Mouse (Mus musculus) neural tube, embryonic 11.5 days (tissue): ENCODE data around the gene Cd300lg. TPM values are rescaled to one million over a fixed set of nuclear protein-coding genes. Genes with fewer than 3 reads are reported as not detected.
A peak's percentile ranks its signal among the peaks of the same experiment; 100 is the strongest.

Experiments
- ATAC-seq: fragments of 200-750 bp; cut with Nextera tagmentation; 2 replicates; pipeline ENCODE4 v1.8.0; 2017; ENCODE audit warnings: moderate number of reproducible peaks, mild to moderate bottlenecking, moderate TSS enrichment, moderate library complexity; ENCODE audit not compliant: insufficient read depth, low FRiP score, low TSS enrichment
- DNase-seq: peaks from one replicate; pipeline ENCODE4 v3.0.0-alpha.2; 2015; ENCODE audit warnings: low spot score
- H3K27ac ChIP-seq: fragments of 300-500 bp; sonication (generic); 2 replicates; pipeline ENCODE4 v1.5.1; 2014; ENCODE audit warnings: low read depth, mild to moderate bottlenecking, low read length
- H3K27me3 ChIP-seq: fragments of 300-500 bp; sonication (generic); 2 replicates; pipeline ENCODE4 v1.6.1; 2014; ENCODE audit warnings: mild to moderate bottlenecking, low read length, mixed read lengths; ENCODE audit not compliant: control insufficient read depth, insufficient read depth
- H3K36me3 ChIP-seq: fragments of 300-500 bp; sonication (generic); 2 replicates; pipeline ENCODE4 v1.6.1; 2014; ENCODE audit warnings: mild to moderate bottlenecking, low read length, moderate library complexity, mixed read lengths; ENCODE audit not compliant: control insufficient read depth, insufficient read depth
- H3K4me1 ChIP-seq: fragments of 300-500 bp; sonication (generic); 2 replicates; pipeline ENCODE4 v1.6.1; 2014; ENCODE audit warnings: low read length, mixed read lengths; ENCODE audit not compliant: control insufficient read depth, insufficient read depth
- H3K4me2 ChIP-seq: fragments of 300-500 bp; sonication (generic); 2 replicates; pipeline ENCODE4 v1.6.1; 2014; ENCODE audit warnings: low read depth, mild to moderate bottlenecking, moderate library complexity
- H3K4me3 ChIP-seq: fragments of 300-500 bp; sonication (generic); 2 replicates; pipeline ENCODE4 v1.5.1; 2014; ENCODE audit warnings: low read depth, low read length
- H3K9ac ChIP-seq: fragments of 300-500 bp; sonication (generic); 2 replicates; pipeline ENCODE4 v1.6.1; 2014; ENCODE audit warnings: mild to moderate bottlenecking, low read length
- H3K9me3 ChIP-seq: fragments of 300-500 bp; sonication (generic); 2 replicates; pipeline ENCODE4 v1.6.1; 2016; ENCODE audit warnings: low read length; ENCODE audit not compliant: control insufficient read depth
- WGBS: fragments of 180-500 bp; shearing (Covaris S2); extraction: QIAGEN DNeasy Blood & Tissue Kit; methylation state at CpG from one replicate; pipeline ENCODE4 v1.1.7; 2014; 5-methylcytosine and 5-hydroxymethylcytosine counted together
- polyA plus RNA-seq: library from polyadenylated mRNA; unstranded; fragments of >200 nt; fragmentation: Nextera tagmentation; extraction: Ambion mirVana; gene quantifications from 2 replicates; pipeline ENCODE4 v1.2.1, GENCODE M21; 2014

Gene Cd300lg
- polyA plus RNA-seq, 1 experiment from 2014 or later, result 0.12 TPM

- Histone ChIP-seq H3K4me1 (no peaks in the 10 kb centered on the region), H3K9me3 (no peaks in the 10 kb centered on the region), H3K4me3 (no peak overlapping the region), H3K27ac (no peak overlapping the region), H3K4me2 (no peak overlapping the region), H3K9ac (no peak overlapping the region), H3K36me3 (no peaks in the 10 kb centered on the region), H3K27me3 (no peaks in the 10 kb centered on the region)
- ATAC-seq (no peak), DNase-seq (no peak)
- WGBS, result 42% methylated on average over 4 of the region's 4 CpGs
Observed at GRCm38 (mm10) chr11:102051954-102052353, 10.6 kb downstream of the Cd300lg start.

DNA sequence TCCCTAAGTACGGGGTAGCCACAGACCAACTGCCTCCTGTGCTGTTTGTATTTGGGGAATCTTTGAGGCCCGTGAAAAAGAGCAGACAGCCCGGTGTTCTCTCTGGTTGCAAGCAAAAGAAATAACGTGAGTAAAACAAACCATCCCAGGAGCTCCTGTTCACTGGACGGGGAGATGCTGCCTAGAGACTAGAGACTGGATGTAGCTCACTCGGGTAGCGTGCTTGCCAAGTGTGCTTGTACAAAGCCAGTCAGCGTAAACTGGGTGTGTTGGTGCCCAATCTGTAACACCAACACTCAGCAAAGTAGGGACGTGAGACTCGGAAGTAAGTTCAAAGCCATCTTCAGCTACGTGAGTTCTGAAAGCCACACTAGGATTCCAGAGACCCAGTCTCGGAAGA lies 11.4 kb downstream of the Cd300lg start:
- Histone ChIP-seq H3K9me3 (no peaks in the 10 kb centered on the region), H3K9ac (no peak overlapping the region), H3K27ac (no peak overlapping the region), H3K36me3 (no peaks in the 10 kb centered on the region), H3K4me1 (no peaks in the 10 kb centered on the region), H3K4me3 (no peak overlapping the region), H3K27me3 (no peaks in the 10 kb centered on the region), H3K4me2 (no peak overlapping the region)
- DNase-seq (no peak), ATAC-seq (no peak)
- WGBS, result 83% methylated on average over 12 of the region's 12 CpGs

- Histone ChIP-seq H3K27ac (no peak overlapping the region), H3K36me3 (no peaks in the 10 kb centered on the region), H3K9ac (no peak overlapping the region), H3K4me1 (no peaks in the 10 kb centered on the region), H3K27me3 (no peaks in the 10 kb centered on the region), H3K9me3 (no peaks in the 10 kb centered on the region), H3K4me3 (no peak overlapping the region), H3K4me2 (no peak overlapping the region)
- 85% methylated on average over 7 of the region's 7 CpGs for WGBS
- ATAC-seq (no peak), DNase-seq (no peak)
Observed at GRCm38 (mm10) chr11:102053183-102053582, 11.9 kb downstream of the Cd300lg start.

GRCm38 (mm10) chr11:102053847-102054246 lies 12.5 kb downstream of the Cd300lg start:
- peak; percentile 60 for DNase-seq
- Histone ChIP-seq H3K4me2 (no peak overlapping the region), H3K27ac (no peak overlapping the region), H3K27me3 (no peaks in the 10 kb centered on the region), H3K9ac (no peak overlapping the region), H3K4me1 (no peaks in the 10 kb centered on the region), H3K4me3 (no peak overlapping the region), H3K9me3 (no peaks in the 10 kb centered on the region), H3K36me3 (no peaks in the 10 kb centered on the region)
- ATAC-seq, result no peak
- WGBS, result 29% methylated on average over 9 of the region's 9 CpGs

DNA sequence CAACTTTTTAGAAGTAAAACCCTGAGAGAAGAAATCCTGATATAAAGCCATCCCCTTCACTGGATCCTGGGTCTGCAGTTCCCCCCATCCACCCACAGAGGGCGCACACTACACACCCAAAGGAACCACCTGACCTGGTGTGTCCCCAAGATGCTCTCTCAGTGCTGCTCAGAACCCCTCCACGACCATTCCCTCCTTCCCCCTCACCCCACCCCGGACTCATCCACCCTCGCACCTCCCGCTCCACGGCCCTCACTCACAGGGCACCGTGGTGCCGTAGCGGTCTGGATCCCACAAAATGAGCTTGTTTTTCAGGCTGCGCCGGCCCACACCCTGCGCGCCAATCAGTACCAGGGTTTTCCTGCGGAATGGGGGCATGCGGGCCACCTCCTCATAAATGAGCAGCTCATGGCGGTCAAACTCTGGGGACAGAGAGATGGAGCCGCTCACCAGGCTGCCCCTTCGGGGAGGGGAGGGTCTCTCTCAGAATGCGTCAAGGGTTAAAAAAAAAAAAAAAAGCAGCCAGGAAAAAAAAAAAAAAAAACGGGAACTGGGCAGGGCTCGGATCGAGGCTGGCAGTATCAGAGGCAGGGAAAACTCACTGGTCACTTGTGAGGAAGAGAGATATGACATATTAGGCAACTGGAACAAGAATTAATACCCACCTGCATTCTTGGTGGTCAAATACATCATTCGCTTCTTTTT lies 20.1 kb downstream of the Cd300lg start:
- DNase-seq (peak; percentile 83), ATAC-seq (peak; percentile 48; the same call in 1 of the 2 replicates)
- peak overlapping the region; percentile 26 for H3K4me3 ChIP-seq
- WGBS, result 2% methylated on average over 23 of the region's 23 CpGs
- H3K27ac ChIP-seq, result no peak overlapping the region
- H3K4me2 ChIP-seq, result peak overlapping the region; percentile 56
- peaks cover 6% of the 10 kb centered on the region; the same call in 1 of the 2 replicates for H3K27me3 ChIP-seq
- no peaks in the 10 kb centered on the region for H3K4me1 ChIP-seq
- H3K9ac ChIP-seq, result peak overlapping the region; percentile 30; the same call in 1 of the 2 replicates
- H3K9me3 ChIP-seq, result no peaks in the 10 kb centered on the region
- H3K36me3 ChIP-seq, result no peaks in the 10 kb centered on the region; the same call in 1 of the 2 replicates

DNA sequence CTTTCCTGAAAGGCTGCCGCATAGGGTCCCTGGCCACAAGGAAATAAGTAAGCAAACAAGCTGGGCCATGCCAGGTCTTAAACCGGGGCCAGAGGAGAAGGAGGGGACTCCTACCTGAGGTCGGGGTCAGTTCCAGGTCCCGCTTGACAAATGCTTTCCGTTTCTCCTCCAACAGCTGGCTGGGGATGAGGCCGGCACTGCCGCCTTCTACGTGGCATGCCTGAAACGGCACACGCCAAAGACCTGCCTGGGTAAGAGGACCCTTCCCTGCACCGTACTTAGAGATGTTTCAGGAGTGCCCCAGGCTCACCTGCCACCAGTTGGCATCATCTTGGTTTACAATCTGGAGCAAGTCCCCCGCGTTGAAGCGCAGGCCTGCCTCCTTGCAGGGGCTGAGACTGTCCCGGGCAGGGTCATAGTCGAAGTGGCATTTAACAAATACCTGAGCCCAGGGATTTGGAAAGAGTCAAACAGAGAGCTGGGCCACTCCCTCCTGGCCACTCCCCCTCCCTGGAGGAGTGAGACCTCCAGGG lies 20.7 kb downstream of the Cd300lg start:
- no peak overlapping the region for H3K27ac ChIP-seq
- ATAC-seq (no peak), DNase-seq (no peak)
- peaks cover 6% of the 10 kb centered on the region; the same call in 1 of the 2 replicates for H3K27me3 ChIP-seq
- H3K4me2 ChIP-seq, result peak overlapping the region; percentile 56; the same call in 1 of the 2 replicates
- no peaks in the 10 kb centered on the region; the same call in 1 of the 2 replicates for H3K36me3 ChIP-seq
- H3K4me1 ChIP-seq, result no peaks in the 10 kb centered on the region
- H3K9ac ChIP-seq, result no peak overlapping the region
- H3K4me3 ChIP-seq, result no peak overlapping the region
- H3K9me3 ChIP-seq, result no peaks in the 10 kb centered on the region
- WGBS, result 18% methylated on average over 16 of the region's 16 CpGs

DNA sequence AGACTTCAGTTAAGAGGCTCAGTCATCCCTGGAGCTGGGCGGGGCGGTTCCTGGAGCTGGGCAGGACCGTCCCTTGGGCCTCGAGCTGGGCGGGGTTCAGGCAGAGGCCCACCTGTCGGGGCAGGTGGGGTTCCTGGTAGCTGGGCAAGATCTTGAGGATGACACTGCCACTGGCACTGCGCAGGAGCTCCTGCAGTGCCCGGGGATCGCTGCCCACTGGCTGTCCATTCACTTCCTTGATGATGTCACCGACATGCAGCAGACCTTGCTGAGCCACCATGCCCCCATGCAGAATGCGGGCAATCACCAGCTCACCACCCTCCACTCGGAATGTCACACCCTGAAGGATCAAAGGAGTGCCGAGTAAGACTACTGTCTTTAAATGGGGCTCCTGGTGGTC lies 21.8 kb downstream of the Cd300lg start:
- Histone ChIP-seq H3K4me3 (no peak overlapping the region), H3K9ac (no peak overlapping the region), H3K4me1 (no peaks in the 10 kb centered on the region), H3K27me3 (peaks cover 6% of the 10 kb centered on the region; the same call in 1 of the 2 replicates), H3K9me3 (no peaks in the 10 kb centered on the region), H3K36me3 (no peaks in the 10 kb centered on the region; the same call in 1 of the 2 replicates), H3K27ac (no peak overlapping the region), H3K4me2 (no peak overlapping the region)
- ATAC-seq (no peak), DNase-seq (no peak)
- WGBS, result 57% methylated on average over 13 of the region's 13 CpGs

DNA sequence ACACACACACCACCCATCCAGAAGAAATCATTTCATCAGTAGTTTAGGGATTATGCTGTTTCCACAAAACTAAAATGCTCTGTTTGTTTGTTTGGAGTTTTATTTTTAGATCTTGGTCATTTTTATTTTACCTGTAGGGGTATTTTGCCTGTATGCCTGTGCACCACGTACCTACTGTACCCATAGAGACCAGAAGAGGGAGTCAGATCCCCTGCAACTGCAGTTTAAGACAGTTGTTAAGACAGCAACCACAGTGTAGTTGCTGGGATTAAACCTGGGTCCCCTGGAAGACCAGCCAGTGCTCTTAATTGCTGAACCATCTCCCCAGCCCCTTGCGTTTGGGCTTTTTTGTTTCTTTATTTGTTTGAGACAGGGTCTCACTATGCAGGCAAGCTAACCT lies 27.7 kb downstream of the Cd300lg start:
- Histone ChIP-seq H3K4me1 (peaks cover 4% of the 10 kb centered on the region; the same call in 1 of the 2 replicates), H3K9ac (no peak overlapping the region), H3K27ac (no peak overlapping the region), H3K4me3 (no peak overlapping the region), H3K36me3 (no peaks in the 10 kb centered on the region), H3K9me3 (no peaks in the 10 kb centered on the region), H3K27me3 (peaks cover 3% of the 10 kb centered on the region; the same call in 1 of the 2 replicates), H3K4me2 (no peak overlapping the region)
- 36% methylated on average over 2 of the region's 2 CpGs for WGBS
- DNase-seq (no peak), ATAC-seq (no peak)

DNA sequence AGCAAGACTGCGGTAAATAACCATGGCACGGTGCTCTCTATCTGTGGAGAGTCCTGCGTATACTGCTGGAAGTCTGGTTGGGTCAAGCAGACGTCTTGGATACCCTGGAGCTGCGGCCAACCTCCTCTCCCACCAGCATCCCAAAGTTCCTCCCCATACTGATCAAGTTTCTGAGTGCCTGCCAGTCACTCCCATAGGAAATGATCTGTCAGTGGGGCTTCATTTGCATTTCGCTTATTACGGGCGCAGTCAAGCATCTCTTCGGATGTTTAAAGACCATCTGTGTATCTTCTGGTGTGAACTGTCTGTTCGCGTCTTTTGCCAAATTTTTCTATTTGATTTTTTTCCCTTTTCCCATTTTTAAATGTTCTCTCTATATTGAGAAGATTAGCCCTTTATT lies 28.3 kb downstream of the Cd300lg start:
- DNase-seq, result no peak
- no peak overlapping the region for H3K9ac ChIP-seq
- no peak overlapping the region for H3K27ac ChIP-seq
- 56% methylated on average over 11 of the region's 11 CpGs for WGBS
- H3K9me3 ChIP-seq, result no peaks in the 10 kb centered on the region
- peaks cover 4% of the 10 kb centered on the region; the same call in 1 of the 2 replicates for H3K4me1 ChIP-seq
- H3K36me3 ChIP-seq, result no peaks in the 10 kb centered on the region
- H3K27me3 ChIP-seq, result peaks cover 3% of the 10 kb centered on the region; the same call in 1 of the 2 replicates
- no peak for ATAC-seq
- no peak overlapping the region for H3K4me3 ChIP-seq
- H3K4me2 ChIP-seq, result no peak overlapping the region
